Mouse (Mus musculus): ENCODE measurements around the gene Msl1. TPM values are rescaled to one million over a fixed set of nuclear protein-coding genes. Genes with fewer than 3 reads are reported as not detected.
"Not testable (repeated sequence)": the region's sequence is repeated elsewhere in the genome, so short reads cannot be mapped to it uniquely, and the experiment has no call there.

Gene Msl1
- polyA plus RNA-seq, 1 experiment from 2014 or later, result 34.5 TPM

- H3K9ac ChIP-seq (replicated peaks), result no peak overlapping the region
- peaks cover 95% of the 10 kb centered on the region for H3K36me3 ChIP-seq
- no peaks in the 10 kb centered on the region for H3K27me3 ChIP-seq
- 97% methylated on average over 5 of the region's 5 CpGs for WGBS
- no peaks in the 10 kb centered on the region for H3K9me3 ChIP-seq
- no peak overlapping the region for H3K27ac ChIP-seq
- ATAC-seq, result no peak
- no peak overlapping the region for H3K4me3 ChIP-seq (replicated peaks)
- H3K4me2 ChIP-seq (replicated peaks), result no peak overlapping the region
- H3K4me1 ChIP-seq (replicated peaks), result no peaks in the 10 kb centered on the region
Measured at GRCm38 (mm10) chr11:98820968-98821367, 25.7 kb downstream of the Msl1 start.

GRCm38 (mm10) chr11:98826071-98826470 is 30.8 kb downstream of the Msl1 start:
- not testable (repeated sequence) for H3K9me3 ChIP-seq; ATAC-seq; H3K4me1 ChIP-seq (replicated peaks); H3K4me2 ChIP-seq (replicated peaks); H3K9ac ChIP-seq (replicated peaks); H3K27me3 ChIP-seq; H3K4me3 ChIP-seq (replicated peaks); H3K27ac ChIP-seq
- WGBS, result 94% methylated on average over 2 of the region's 2 CpGs
- H3K36me3 ChIP-seq, result peaks cover 94% of the 10 kb centered on the region

GRCm38 (mm10) chr11:98827877-98828276 is 32.6 kb downstream of the Msl1 start:
- H3K4me1 ChIP-seq (replicated peaks), result no peaks in the 10 kb centered on the region
- H3K9me3 ChIP-seq, result no peaks in the 10 kb centered on the region
- ATAC-seq, result no peak
- no peaks in the 10 kb centered on the region for H3K27me3 ChIP-seq
- H3K36me3 ChIP-seq, result peaks cover 94% of the 10 kb centered on the region
- H3K4me3 ChIP-seq (replicated peaks), result no peak overlapping the region
- H3K27ac ChIP-seq, result no peak overlapping the region
- H3K4me2 ChIP-seq (replicated peaks), result no peak overlapping the region
- 85% methylated on average over 2 of the region's 2 CpGs for WGBS
- H3K9ac ChIP-seq (replicated peaks), result no peak overlapping the region

GRCm38 (mm10) chr11:98829091-98829775 is 33.9 kb downstream of the Msl1 start:
- H3K4me1 ChIP-seq (replicated peaks), result peaks cover 5% of the 10 kb centered on the region
- no peak overlapping the region for H3K4me2 ChIP-seq (replicated peaks)
- WGBS, result 72% methylated on average over 12 of the region's 12 CpGs
- no peak for ATAC-seq
- peaks cover 96% of the 10 kb centered on the region for H3K36me3 ChIP-seq
- H3K4me3 ChIP-seq (replicated peaks), result no peak overlapping the region
- no peaks in the 10 kb centered on the region for H3K9me3 ChIP-seq
- no peak overlapping the region for H3K27ac ChIP-seq
- H3K9ac ChIP-seq (replicated peaks), result no peak overlapping the region
- H3K27me3 ChIP-seq, result no peaks in the 10 kb centered on the region

GRCm38 (mm10) chr11:98829875-98830274 is 34.6 kb downstream of the Msl1 start:
- no peak overlapping the region for H3K4me2 ChIP-seq (replicated peaks)
- no peaks in the 10 kb centered on the region for H3K27me3 ChIP-seq
- H3K9ac ChIP-seq (replicated peaks), result no peak overlapping the region
- no peak for ATAC-seq
- H3K9me3 ChIP-seq, result no peaks in the 10 kb centered on the region
- no peak overlapping the region for H3K4me3 ChIP-seq (replicated peaks)
- H3K4me1 ChIP-seq (replicated peaks), result peaks cover 11% of the 10 kb centered on the region
- no peak overlapping the region for H3K27ac ChIP-seq
- peaks cover 96% of the 10 kb centered on the region for H3K36me3 ChIP-seq
- 83% methylated on average over 4 of the region's 4 CpGs for WGBS

- Histone ChIP-seq H3K27me3 (peaks cover 15% of the 10 kb centered on the region), H3K36me3 (peaks cover 46% of the 10 kb centered on the region), H3K4me2 (replicated peaks) (no peak overlapping the region), H3K4me3 (replicated peaks) (no peak overlapping the region), H3K9ac (replicated peaks) (no peak overlapping the region), H3K4me1 (replicated peaks) (peaks cover 56% of the 10 kb centered on the region), H3K27ac (no peak overlapping the region), H3K9me3 (no peaks in the 10 kb centered on the region)
- WGBS, result 27% methylated on average over 5 of the region's 5 CpGs
- ATAC-seq, result no peak
Measured at GRCm38 (mm10) chr11:98835296-98835695, 40.0 kb downstream of the Msl1 start.

- Histone ChIP-seq H3K9me3 (no peaks in the 10 kb centered on the region), H3K4me2 (replicated peaks) (no peak overlapping the region), H3K27ac (no peak overlapping the region), H3K27me3 (peaks cover 15% of the 10 kb centered on the region), H3K4me3 (replicated peaks) (no peak overlapping the region), H3K9ac (replicated peaks) (no peak overlapping the region), H3K36me3 (peaks cover 42% of the 10 kb centered on the region), H3K4me1 (replicated peaks) (peaks cover 56% of the 10 kb centered on the region)
- WGBS, result 64% methylated on average over 3 of the region's 3 CpGs
- 0 out of 2 replicates have a peak, but pooled peaks have one; percentile 2 for ATAC-seq
Measured at GRCm38 (mm10) chr11:98835725-98836124, 40.4 kb downstream of the Msl1 start.

- peak; percentile 19; the same call in 1 of the 2 replicates for ATAC-seq
- H3K9ac ChIP-seq (replicated peaks), result no peak overlapping the region
Measured at GRCm38 (mm10) chr11:98836128-98836527, 40.8 kb downstream of the Msl1 start.

GRCm38 (mm10) chr11:98836651-98837141 is 41.4 kb downstream of the Msl1 start, which contains the start of gene Rapgefl1:
Gene Rapgefl1 (plus strand): TSS chr11:98836785.
- Histone ChIP-seq H3K4me1 (replicated peaks) (peaks cover 56% of the 10 kb centered on the region), H3K4me2 (replicated peaks) (peak within 1 kb of the TSS; percentile 97), H3K36me3 (peaks cover 33% of the 10 kb centered on the region), H3K4me3 (replicated peaks) (peak within 1 kb of the TSS; percentile 58), H3K9ac (replicated peaks) (peak within 1 kb of the TSS; percentile 76), H3K27me3 (peaks cover 15% of the 10 kb centered on the region), H3K9me3 (no peaks in the 10 kb centered on the region), H3K27ac (peak within 1 kb of the TSS; percentile 61)
- ATAC-seq, result peak; percentile 89
- 1% methylated on average over 43 of the region's 48 CpGs for WGBS

More at GRCm38 (mm10) chr11:98836128-98836527, 40.8 kb downstream of the Msl1 start:
- no peak overlapping the region for H3K27ac ChIP-seq
- H3K27me3 ChIP-seq, result peaks cover 15% of the 10 kb centered on the region
- 31% methylated on average over 7 of the region's 7 CpGs for WGBS
- no peaks in the 10 kb centered on the region for H3K9me3 ChIP-seq
- peak overlapping the region; percentile 97 for H3K4me2 ChIP-seq (replicated peaks)
- H3K4me1 ChIP-seq (replicated peaks), result peaks cover 56% of the 10 kb centered on the region
- H3K4me3 ChIP-seq (replicated peaks), result peak overlapping the region; percentile 58
- peaks cover 38% of the 10 kb centered on the region for H3K36me3 ChIP-seq

GRCm38 (mm10) chr11:98837231-98837704 is 42.0 kb downstream of the Msl1 start:
- Histone ChIP-seq H3K9me3 (no peaks in the 10 kb centered on the region), H3K4me2 (replicated peaks) (peak overlapping the region; percentile 97), H3K27ac (no peak overlapping the region), H3K27me3 (peaks cover 16% of the 10 kb centered on the region), H3K4me1 (replicated peaks) (peaks cover 56% of the 10 kb centered on the region), H3K36me3 (peaks cover 27% of the 10 kb centered on the region), H3K4me3 (replicated peaks) (peak overlapping the region; percentile 58), H3K9ac (replicated peaks) (peak overlapping the region; percentile 76)
- ATAC-seq, result peak; percentile 74
- 2% methylated on average over 18 of the region's 29 CpGs for WGBS

GRCm38 (mm10) chr11:98837917-98838316 is 42.6 kb downstream of the Msl1 start:
- Histone ChIP-seq H3K9me3 (no peaks in the 10 kb centered on the region), H3K36me3 (peaks cover 20% of the 10 kb centered on the region), H3K4me1 (replicated peaks) (peaks cover 56% of the 10 kb centered on the region), H3K27me3 (peaks cover 18% of the 10 kb centered on the region), H3K9ac (replicated peaks) (peak overlapping the region; percentile 76), H3K4me3 (replicated peaks) (peak overlapping the region; percentile 58), H3K27ac (no peak overlapping the region), H3K4me2 (replicated peaks) (peak overlapping the region; percentile 97)
- ATAC-seq, result no peak
- WGBS, result 53% methylated on average over 11 of the region's 11 CpGs

GRCm38 (mm10) chr11:98838512-98838911 is 43.2 kb downstream of the Msl1 start:
- Histone ChIP-seq H3K27me3 (peaks cover 18% of the 10 kb centered on the region), H3K27ac (no peak overlapping the region), H3K36me3 (peaks cover 14% of the 10 kb centered on the region), H3K9ac (replicated peaks) (no peak overlapping the region), H3K4me1 (replicated peaks) (peaks cover 56% of the 10 kb centered on the region), H3K9me3 (no peaks in the 10 kb centered on the region), H3K4me3 (replicated peaks) (no peak overlapping the region), H3K4me2 (replicated peaks) (peak overlapping the region; percentile 97; the same call in 1 of the 2 replicates)
- 76% methylated on average over 9 of the region's 9 CpGs for WGBS
- ATAC-seq, result no peak

All from midbrain, embryonic 13.5 days (tissue).